Mouse (Mus musculus) hindbrain, postnatal 0 days (tissue): Measurements from ENCODE around the gene Rtn2. TPM values are rescaled to one million over a fixed set of nuclear protein-coding genes. Genes with fewer than 3 reads are reported as not detected.
A peak's percentile ranks its signal among the peaks of the same experiment; 100 is the strongest.

Experiments
- ATAC-seq: fragments of 200-750 bp; cut with Nextera tagmentation; 2 replicates; pipeline ENCODE4 v1.8.0; 2017; ENCODE audit warnings: mild to moderate bottlenecking, moderate TSS enrichment, moderate library complexity
- DNase-seq: peaks from one replicate; pipeline ENCODE4 v3.0.0-alpha.2; 2015; ENCODE audit warnings: low spot score
- H3K27ac ChIP-seq: fragments of 300-500 bp; sonication (generic); 2 replicates; pipeline ENCODE4 v1.5.1; 2014; ENCODE audit warnings: mild to moderate bottlenecking
- H3K27me3 ChIP-seq: fragments of 300-500 bp; sonication (generic); 2 replicates; pipeline ENCODE4 v1.6.1; 2014; ENCODE audit warnings: low read length, mixed read lengths; ENCODE audit not compliant: insufficient read depth
- H3K36me3 ChIP-seq: fragments of 300-500 bp; sonication (generic); 2 replicates; pipeline ENCODE4 v1.6.1; 2014; ENCODE audit warnings: low read length, mixed read lengths; ENCODE audit not compliant: insufficient read depth
- H3K4me1 ChIP-seq: fragments of 300-500 bp; sonication (generic); 2 replicates; pipeline ENCODE4 v1.6.1; 2014; ENCODE audit warnings: antibody characterized with exemption, low read length, mixed read lengths; ENCODE audit not compliant: insufficient read depth
- H3K4me2 ChIP-seq: fragments of 300-500 bp; sonication (generic); 2 replicates; pipeline ENCODE4 v1.6.1; 2014; ENCODE audit warnings: low read depth, mild to moderate bottlenecking, low read length, moderate library complexity, mixed read lengths
- H3K4me3 ChIP-seq: fragments of 300-500 bp; sonication (generic); 2 replicates; pipeline ENCODE4 v1.5.1; 2014; ENCODE audit warnings: low read length
- H3K9ac ChIP-seq: fragments of 300-500 bp; sonication (generic); replicated peaks from 2 replicates; pipeline ENCODE4 v1.6.1; 2014; ENCODE audit warnings: mild to moderate bottlenecking, low read length, moderate library complexity, mixed read lengths
- H3K9me3 ChIP-seq: fragments of 300-500 bp; sonication (generic); 2 replicates; pipeline ENCODE4 v1.6.1; 2016; ENCODE audit warnings: low read length, mixed read lengths
- CTCF ChIP-seq: IDR thresholded peaks from 2 replicates; pipeline ENCODE4 v1.5.1; 2016; ENCODE audit warnings: antibody characterized with exemption, control low read depth, low read depth
- WGBS: fragments of 180-500 bp; shearing (Covaris S2); extraction: QIAGEN DNeasy Blood & Tissue Kit; methylation state at CpG from one replicate; pipeline ENCODE4 v1.1.7; 2014; 5-methylcytosine and 5-hydroxymethylcytosine counted together
- polyA plus RNA-seq: library from polyadenylated mRNA; unstranded; fragments of >200 nt; fragmentation: Nextera tagmentation; extraction: Ambion mirVana; gene quantifications from 2 replicates; pipeline ENCODE4 v1.2.1, GENCODE M21; 2015
- total RNA-seq: library from RNA; depleted of rRNA; stranded (reverse); fragments of >200 nt; gene quantifications from 2 replicates; pipeline ENCODE4 v1.2.3, GENCODE M21; 2014

Gene Rtn2
- total and polyA plus RNA-seq, 2 experiments from 2014 or later, result 101 to 151 TPM

DNA sequence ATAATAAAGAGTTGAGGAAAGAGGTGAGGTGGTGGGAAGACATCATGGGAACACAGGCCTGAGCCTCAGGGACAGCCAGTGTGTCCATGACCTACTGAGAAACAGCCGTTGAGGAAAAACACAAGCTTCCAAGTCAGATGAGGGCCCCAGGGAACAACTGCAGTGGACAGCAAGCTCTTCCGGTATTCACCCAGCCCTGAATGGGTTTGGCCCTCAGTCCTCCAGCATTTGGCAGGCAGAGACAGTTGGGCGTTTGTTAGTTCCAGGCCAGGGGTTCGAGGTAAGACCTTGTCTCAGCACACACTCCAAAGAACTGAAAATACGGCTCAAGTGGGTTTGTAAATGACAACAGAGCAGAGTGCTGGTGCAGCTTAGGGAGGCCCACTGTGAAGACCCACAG, 29.0 kb upstream of the Rtn2 start:
- Histone ChIP-seq H3K4me3 (no peak overlapping the region), H3K9me3 (no peaks in the 10 kb centered on the region), H3K4me2 (no peak overlapping the region), H3K4me1 (no peaks in the 10 kb centered on the region), H3K27ac (no peak overlapping the region), H3K9ac (no peak overlapping the region), H3K27me3 (no peaks in the 10 kb centered on the region), H3K36me3 (peaks cover 13% of the 10 kb centered on the region; the same call in 1 of the 2 replicates)
- no peak for TF ChIP-seq CTCF
- 66% methylated on average over 5 of the region's 5 CpGs for WGBS
- no peak for DNase-seq
- ATAC-seq, result no peak

DNA sequence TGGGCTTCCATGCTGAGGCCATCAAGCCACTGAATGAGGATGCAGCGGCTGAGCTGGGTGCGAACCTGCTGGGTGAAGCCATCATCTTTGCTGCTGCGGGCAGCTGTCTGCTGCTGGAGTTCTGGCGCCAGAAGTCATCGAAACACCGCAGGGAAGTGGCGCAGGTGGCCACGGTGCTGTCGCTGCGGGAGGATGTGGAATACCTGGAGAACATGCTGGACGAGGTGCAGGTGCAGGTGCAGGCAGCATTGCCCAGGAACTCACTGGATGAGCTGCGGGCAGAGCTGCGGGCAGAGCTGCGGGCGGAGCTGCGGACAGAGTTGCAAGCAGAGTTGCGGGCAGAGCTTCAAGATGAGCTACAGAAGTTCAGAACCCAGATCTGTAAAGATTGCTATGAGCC, 27.0 kb upstream of the Rtn2 start:
- Histone ChIP-seq H3K27me3 (no peaks in the 10 kb centered on the region), H3K4me3 (no peak overlapping the region), H3K36me3 (peaks cover 32% of the 10 kb centered on the region; the same call in 1 of the 2 replicates), H3K27ac (no peak overlapping the region), H3K9me3 (no peaks in the 10 kb centered on the region), H3K4me2 (no peak overlapping the region), H3K4me1 (no peaks in the 10 kb centered on the region), H3K9ac (no peak overlapping the region)
- no peak for TF ChIP-seq CTCF
- DNase-seq, result no peak
- 87% methylated on average over 17 of the region's 17 CpGs for WGBS
- no peak for ATAC-seq

DNA sequence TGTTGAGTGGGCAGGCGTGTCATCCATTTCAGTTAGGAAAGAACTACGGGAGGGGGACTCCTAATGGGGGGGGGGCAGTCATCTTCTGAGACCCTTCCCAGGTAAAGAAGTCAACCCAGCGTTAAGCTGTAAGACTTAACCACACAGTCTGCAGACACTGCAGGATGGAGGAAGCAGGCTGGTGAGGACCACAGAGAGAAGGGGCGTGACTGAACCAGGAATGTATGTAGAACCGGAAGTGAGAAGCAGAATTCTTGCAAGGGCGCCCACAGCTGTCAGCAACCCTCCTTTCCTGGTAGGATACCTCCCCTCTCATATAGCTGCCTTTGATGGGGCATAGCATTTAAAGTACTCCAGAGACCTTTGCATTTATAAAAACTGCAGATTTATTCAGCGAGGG, 25.9 kb upstream of the Rtn2 start:
- H3K27me3 ChIP-seq, result no peaks in the 10 kb centered on the region
- no peak for TF ChIP-seq CTCF
- no peak overlapping the region for H3K9ac ChIP-seq
- no peaks in the 10 kb centered on the region for H3K9me3 ChIP-seq
- no peak overlapping the region for H3K4me2 ChIP-seq
- H3K4me3 ChIP-seq, result no peak overlapping the region
- ATAC-seq (no peak), DNase-seq (no peak)
- 85% methylated on average over 7 of the region's 7 CpGs for WGBS
- no peak overlapping the region for H3K27ac ChIP-seq
- H3K36me3 ChIP-seq, result peaks cover 42% of the 10 kb centered on the region; the same call in 1 of the 2 replicates
- H3K4me1 ChIP-seq, result no peaks in the 10 kb centered on the region

DNA sequence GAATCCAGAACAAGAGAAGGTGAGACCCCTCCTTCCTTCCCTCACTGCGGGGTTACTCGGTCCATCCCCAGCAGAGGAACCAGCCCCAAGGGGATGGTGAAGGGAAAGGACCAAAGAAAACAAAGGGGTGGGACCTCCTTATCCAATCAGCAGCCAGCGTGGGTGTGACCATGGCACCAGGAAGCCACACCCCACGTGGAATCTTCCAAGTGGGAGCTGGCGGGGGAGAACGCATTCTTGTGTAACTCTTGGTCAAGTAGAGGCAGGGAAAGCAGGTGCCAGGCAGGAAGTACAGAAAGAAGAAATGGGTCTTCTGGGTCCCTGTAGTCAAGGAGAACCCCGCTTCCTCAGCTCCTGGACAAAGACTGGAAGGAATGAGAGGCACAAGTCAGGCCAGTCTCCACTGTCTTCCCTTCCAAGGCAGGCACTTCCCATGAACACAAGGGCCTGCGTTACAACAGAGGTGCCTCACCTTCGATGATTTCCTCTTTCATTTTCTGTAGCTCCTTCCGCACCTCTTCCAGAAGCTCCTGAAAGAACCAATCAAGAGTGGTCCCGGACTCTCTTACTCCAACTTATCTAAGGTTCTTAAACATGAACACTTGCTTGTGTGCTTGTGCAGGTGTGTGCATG, 24.9 kb upstream of the Rtn2 start:
- TF ChIP-seq CTCF, result no peak
- Histone ChIP-seq H3K4me3 (no peak overlapping the region), H3K9ac (no peak overlapping the region), H3K4me1 (no peaks in the 10 kb centered on the region), H3K36me3 (peaks cover 49% of the 10 kb centered on the region; the same call in 1 of the 2 replicates), H3K27ac (no peak overlapping the region), H3K9me3 (no peaks in the 10 kb centered on the region), H3K27me3 (no peaks in the 10 kb centered on the region), H3K4me2 (no peak overlapping the region)
- peak; percentile 85 for DNase-seq
- 39% methylated on average over 11 of the region's 11 CpGs for WGBS
- ATAC-seq, result peak; percentile 84; the same call in 1 of the 2 replicates

DNA sequence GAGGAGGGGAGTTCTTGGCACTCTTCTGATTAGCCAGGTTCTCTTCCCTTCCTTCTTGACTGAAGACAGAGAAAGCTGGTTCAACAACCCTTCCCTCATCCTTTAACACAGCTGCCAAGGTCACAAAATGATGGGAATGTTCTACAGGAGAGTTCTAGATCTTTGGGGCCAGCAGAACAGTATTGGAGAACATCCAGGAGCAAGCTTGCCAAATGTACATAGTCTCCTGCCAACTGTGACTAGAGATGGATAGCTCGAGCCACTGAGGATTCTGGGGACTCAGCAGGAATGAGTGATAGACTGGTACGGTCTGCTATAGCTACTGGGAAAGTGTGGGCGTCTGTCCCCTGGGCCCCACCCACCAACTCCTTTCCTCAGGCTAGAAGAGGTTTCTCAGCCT, 24.1 kb upstream of the Rtn2 start:
- 70% methylated on average over 3 of the region's 3 CpGs for WGBS
- Histone ChIP-seq H3K4me1 (no peaks in the 10 kb centered on the region), H3K27ac (no peak overlapping the region), H3K4me2 (no peak overlapping the region), H3K36me3 (peaks cover 49% of the 10 kb centered on the region; the same call in 1 of the 2 replicates), H3K4me3 (no peak overlapping the region), H3K9me3 (no peaks in the 10 kb centered on the region), H3K27me3 (no peaks in the 10 kb centered on the region), H3K9ac (no peak overlapping the region)
- no peak for TF ChIP-seq CTCF
- no peak for DNase-seq
- no peak for ATAC-seq

DNA sequence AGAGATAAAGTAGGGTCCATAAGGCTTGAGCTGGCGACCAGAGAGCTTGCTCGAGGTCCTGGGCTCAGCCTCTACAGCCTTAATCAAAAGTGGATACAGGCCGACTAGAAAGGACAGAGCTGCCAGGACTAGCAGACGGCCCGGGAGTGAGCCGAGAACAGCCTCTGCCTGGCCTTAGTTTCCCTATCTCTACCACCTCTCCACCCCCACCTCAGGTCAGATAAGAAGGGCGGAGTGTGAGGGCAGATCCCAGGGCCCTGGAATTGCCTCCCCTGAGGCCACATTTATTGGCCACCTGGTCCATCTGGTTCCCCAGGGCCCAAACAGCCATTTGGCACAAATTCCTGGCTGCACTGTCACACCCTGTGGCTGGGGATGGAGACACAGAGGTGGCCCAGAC, 17.3 kb upstream of the Rtn2 start:
- Histone ChIP-seq H3K4me3 (no peak overlapping the region), H3K4me1 (peaks cover 9% of the 10 kb centered on the region), H3K9ac (no peak overlapping the region), H3K4me2 (no peak overlapping the region), H3K27ac (no peak overlapping the region), H3K9me3 (no peaks in the 10 kb centered on the region), H3K36me3 (peaks cover 29% of the 10 kb centered on the region), H3K27me3 (no peaks in the 10 kb centered on the region)
- WGBS, result 75% methylated on average over 7 of the region's 7 CpGs
- TF ChIP-seq CTCF, result no peak
- no peak for DNase-seq
- no peak for ATAC-seq
